Mouse (Mus musculus) spleen, adult 2 months (tissue): ENCODE data around the gene Pdk2.

Experiments
- CTCF ChIP-seq: fragments of 200-500 bp; IDR thresholded peaks from 2 replicates; pipeline ENCODE4 v1.5.1; 2011; ENCODE audit warnings: mild to moderate bottlenecking, inconsistent platforms; ENCODE audit not compliant: insufficient read depth, insufficient read length, insufficient replicate concordance; ENCODE audit errors: extremely low read depth
- POLR2A ChIP-seq: fragments of 200-500 bp; IDR thresholded peaks from 2 replicates; pipeline ENCODE4 v1.6.1; 2011; ENCODE audit warnings: low read depth, low read length, inconsistent platforms

DNA sequence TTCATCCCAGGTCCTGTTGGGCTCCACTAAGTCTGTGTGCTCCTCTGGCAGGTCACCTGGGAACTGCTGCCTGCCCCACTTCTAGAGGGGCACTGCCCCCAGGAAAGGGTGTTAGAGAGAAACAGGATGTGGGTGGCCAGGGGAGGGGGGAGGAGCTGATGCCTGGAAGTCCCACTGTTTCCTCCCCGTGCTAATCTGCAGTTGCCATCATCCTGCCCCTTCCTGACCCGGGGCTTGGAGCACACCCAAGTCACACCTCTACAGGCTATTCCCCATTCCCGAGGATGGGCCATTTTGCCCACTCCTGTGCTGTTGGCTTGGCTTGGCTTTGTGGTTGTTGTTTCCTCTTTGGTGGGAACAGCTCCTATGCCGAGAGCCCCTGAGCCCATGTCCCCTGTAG lies 40.6 kb downstream of the Pdk2 start:
- TF ChIP-seq CTCF (no peak), POLR2A (no peak)
